Mouse (Mus musculus) right cerebral cortex, adult 2 months (tissue): ENCODE data around the gene Amh.
"Not testable (repeated sequence)": the region's sequence is repeated elsewhere in the genome, so short reads cannot be mapped to it uniquely, and the experiment has no call there.

Source experiments
- DNase-seq, 2 experiments: peaks; one replicate each; pipeline ENCODE4 v3.0.0; 2021 to 2022; ENCODE audit warnings: low spot score in 2 of 2

Amh gene

GRCm38 (mm10) chr10:80827870-80828420 is 22.9 kb downstream of the Amh start:
- DNase-seq = no peak

- not testable (repeated sequence) for DNase-seq
Measured at GRCm38 (mm10) chr10:80828587-80828986, 23.5 kb downstream of the Amh start.

GRCm38 (mm10) chr10:80829359-80830278 is 24.6 kb downstream of the Amh start:
- no peak for DNase-seq

- no peak for DNase-seq
Measured at GRCm38 (mm10) chr10:80831136-80831535, 26.1 kb downstream of the Amh start.

GRCm38 (mm10) chr10:80832818-80833217 is 27.8 kb downstream of the Amh start:
- no peak for DNase-seq

- DNase-seq = no peak
Measured at GRCm38 (mm10) chr10:80835617-80836016, 30.6 kb downstream of the Amh start.

GRCm38 (mm10) chr10:80836949-80837379 is 31.9 kb downstream of the Amh start:
- no peak for DNase-seq

GRCm38 (mm10) chr10:80837827-80838226 is 32.8 kb downstream of the Amh start:
- DNase-seq = no peak

- no peak for DNase-seq
Measured at GRCm38 (mm10) chr10:80838346-80838912, 33.4 kb downstream of the Amh start.

- DNase-seq = no peak
Measured at GRCm38 (mm10) chr10:80839848-80840247, 34.8 kb downstream of the Amh start.

GRCm38 (mm10) chr10:80841685-80842084 is 36.6 kb downstream of the Amh start:
- no peak for DNase-seq

GRCm38 (mm10) chr10:80842334-80842733 is 37.3 kb downstream of the Amh start:
- peak; percentile 62 to 65 for DNase-seq

GRCm38 (mm10) chr10:80843087-80843930 is 38.3 kb downstream of the Amh start:
- DNase-seq = no peak

GRCm38 (mm10) chr10:80843931-80844547 is 39.0 kb downstream of the Amh start, which contains the start of gene Lingo3:
TSS of gene Lingo3 (minus strand) at chr10:80844039.
- DNase-seq = peak; percentile 56 to 62

- no peak for DNase-seq
Measured at GRCm38 (mm10) chr10:80845055-80845693, 40.1 kb downstream of the Amh start.

- DNase-seq = peak; percentile 67 to 69
Measured at GRCm38 (mm10) chr10:80845732-80846131, 40.7 kb downstream of the Amh start.

GRCm38 (mm10) chr10:80848571-80848970 is 43.5 kb downstream of the Amh start:
- DNase-seq = no peak

- peak; percentile 96 for DNase-seq
Measured at GRCm38 (mm10) chr10:80854913-80855748, 50.1 kb downstream of the Amh start, which contains the start of the genes Lsm7 and Sppl2b. TSS of gene Lsm7 (minus strand) at chr10:80855209. TSS of gene Sppl2b (plus strand) at chr10:80855275.

- no peak for DNase-seq
Measured at GRCm38 (mm10) chr10:80855749-80856073, 50.7 kb downstream of the Amh start.

GRCm38 (mm10) chr10:80856267-80856666 is 51.2 kb downstream of the Amh start:
- peak in 1 of 2 experiments; percentile 39 for DNase-seq
